Mouse (Mus musculus): ENCODE measurements around the gene Slc7a6.

- no peak for TF ChIP-seq POLR2A (IDR thresholded peaks at IDR 0.05; ENCODE audit: low read depth, low read length)
- no peak for TF ChIP-seq CTCF (IDR thresholded peaks at IDR 0.05; ENCODE audit: extremely low read depth, insufficient read depth, insufficient read length, insufficient replicate concordance)
Measured at GRCm38 (mm10) chr8:106189162-106189561, 20.5 kb downstream of the Slc7a6 start.
